25 mouse cellular contexts compared by ENCODE assay signal in genomic region chrX:20692616-20693015, GRCm38 (mm10). TPM values are rescaled to one million over a fixed set of nuclear protein-coding genes. Genes with fewer than 3 reads are reported as not detected.
DNase-seq lines count a peak whose midpoint lies in the region; ATAC-seq lines count a peak whose summit lies in the region.
"Had no signal": no experiment of that assay in that cellular context is flagged by ENCODE, and none has a peak within 500 bp of the region (broad histone marks: within the 10 kb centered on the region; RNA-seq: fewer than 3 reads in every experiment).

No protein-coding gene starts in this region.

- H3K4me1 ChIP-seq in midbrain, embryonic 11.5 days (ENCODE audit: control insufficient read depth, insufficient read depth, low read length): peaks cover 6% of the 10 kb centered on the region
- H3K4me1 ChIP-seq: embryonic facial prominence, embryonic 15.5 days had no signal

- WGBS in midbrain, embryonic 11.5 days: 93% methylated on average over 1 of the region's 1 CpGs

- no peaks in the 10 kb centered on the region for H3K9me3 ChIP-seq in midbrain, embryonic 11.5 days (ENCODE audit: control insufficient read depth, low read length)
- H3K9me3 ChIP-seq: embryonic facial prominence, embryonic 13.5 days; embryonic facial prominence, embryonic 15.5 days; forebrain, embryonic 10.5 days; forebrain, embryonic 12.5 days; G1E had no signal

- no peaks in the 10 kb centered on the region for H3K27me3 ChIP-seq in midbrain, embryonic 11.5 days (ENCODE audit: control insufficient read depth, insufficient read depth, low read length)
- H3K27me3 ChIP-seq: embryonic facial prominence, embryonic 13.5 days; embryonic facial prominence, embryonic 15.5 days; forebrain, embryonic 12.5 days had no signal

- no peak overlapping the region for H3K27ac ChIP-seq in midbrain, embryonic 11.5 days (ENCODE audit: low read depth, low read length)
- H3K27ac ChIP-seq: embryonic facial prominence, embryonic 13.5 days; embryonic facial prominence, embryonic 15.5 days; forebrain, embryonic 10.5 days; forebrain, embryonic 12.5 days had no signal

- ATAC-seq in midbrain, embryonic 11.5 days (ENCODE audit: low FRiP score): no peak
- ATAC-seq: activated CD4-positive, CD25-positive, alpha-beta regulatory T cell, adult 4 months; forebrain, embryonic 14.5 days; forebrain, embryonic 16.5 days; Patski had no signal

- no peak overlapping the region for H3K4me3 ChIP-seq in midbrain, embryonic 11.5 days (ENCODE audit: low read depth, low read length)
- H3K4me3 ChIP-seq: embryonic facial prominence, embryonic 13.5 days; embryonic facial prominence, embryonic 15.5 days; erythroblast, embryonic 14.5 days; forebrain, embryonic 10.5 days; forebrain, embryonic 12.5 days had no signal

- DNase-seq in retina, postnatal 1 day: peak; percentile 2
- DNase-seq in retina, embryonic 14.5 days (ENCODE audit: low spot score): no peak
- DNase-seq in ES-CJ7 (ENCODE audit: low read depth, low spot score) (peak; percentile 11), R1 (ENCODE audit: low read depth, low spot score) (peak; percentile 55)
- DNase-seq in cerebellum, adult 18-20 months: no peak
- DNase-seq in midbrain, embryonic 11.5 days (ENCODE audit: low spot score, missing footprints): no peak
- DNase-seq: adrenal gland, adult 8-10 months; adrenal gland, postnatal 14 days; adrenal gland, postnatal 36 days; cerebellum, adult 11-12 months; cerebellum, adult 8-10 months; cerebellum, adult 9-11 months; cerebellum, postnatal 14 days; cerebellum, postnatal 36 days; embryo, embryonic 11 days had no signal

- H3K4me2 ChIP-seq in midbrain, embryonic 11.5 days: no peak overlapping the region
- H3K4me2 ChIP-seq: embryonic facial prominence, embryonic 13.5 days; embryonic facial prominence, embryonic 15.5 days; forebrain, embryonic 12.5 days had no signal

- H3K9ac ChIP-seq in midbrain, embryonic 11.5 days (ENCODE audit: low read length): no peak overlapping the region
- H3K9ac ChIP-seq: embryonic facial prominence, embryonic 13.5 days; embryonic facial prominence, embryonic 15.5 days; forebrain, embryonic 12.5 days had no signal

- no peaks in the 10 kb centered on the region for H3K36me3 ChIP-seq in midbrain, embryonic 11.5 days (ENCODE audit: control insufficient read depth, insufficient read depth, low read length)

RNA-seq across cellular contexts. Expression of gene Cdk16, which starts 4.9 kb away (rescaled TPM):
- 86.5 and 98.7 TPM in 2 replicates for polyA plus RNA-seq in midbrain, embryonic 11.5 days (2014; fragmentation: Nextera tagmentation; extraction: Ambion mirVana)

RNA-seq across cellular contexts. Expression of gene Usp11, which starts 11.1 kb away (rescaled TPM):
- 78.4 and 80.5 TPM in 2 replicates for polyA plus RNA-seq in midbrain, embryonic 11.5 days (2014; fragmentation: Nextera tagmentation; extraction: Ambion mirVana)

RNA-seq across cellular contexts. Expression of gene Uba1, which starts 34.5 kb away (rescaled TPM):
- polyA plus RNA-seq in midbrain, embryonic 11.5 days (2014; fragmentation: Nextera tagmentation; extraction: Ambion mirVana): 278 and 279 TPM in 2 replicates

Comparison
In these comparisons a context has a peak if more than half of its experiments do, and no peak if none do; other contexts are left out.
1. DNase-seq: peak in retina, postnatal 1 day (single experiment), ES-CJ7 (single experiment) and R1 (single experiment); none in retina, embryonic 14.5 days (single experiment), cerebellum, adult 18-20 months (0 of 2) and midbrain, embryonic 11.5 days (single experiment).